Mouse (Mus musculus) heart, postnatal 10 days (tissue): ENCODE data around the gene Elavl2. TPM values are rescaled to one million over a fixed set of nuclear protein-coding genes. Genes with fewer than 3 reads are reported as not detected.

ENCODE experiments used
- DNase-seq, 2 experiments: peaks; one replicate each; pipeline ENCODE4 v3.0.0; 2021
- intact Hi-C: fragments of 180-260 bp; cut with DNase I; formaldehyde crosslinking; loops from one replicate; pipeline ENCODE4 v1.15.1; 2025
- microRNA-seq, 2 experiments: library from miRNA; unstranded; fragments of <30 nt; microRNA quantifications; one replicate each; pipeline ENCODE4 v1.2.0; 2022
- total RNA-seq, 2 experiments: library from RNA; stranded (reverse); gene quantifications; 2 replicates each; pipeline ENCODE4 v1.2.3; 2021

Gene Elavl2
- total RNA-seq, 2 experiments from 2014 or later: 1.2 to 2.9 TPM

GRCm38 (mm10) chr4:91228341-91228740 is 172.2 kb downstream of the Elavl2 start:
- intact Hi-C loops: no loop called here
- DNase-seq: no peak

GRCm38 (mm10) chr4:91223811-91224210 is 176.8 kb downstream of the Elavl2 start:
- intact Hi-C loops: no loop called here

GRCm38 (mm10) chr4:91219322-91219721 is 181.3 kb downstream of the Elavl2 start:
- intact Hi-C loops: no loop called here
- DNase-seq: no peak

More at GRCm38 (mm10) chr4:91223811-91224210, 176.8 kb downstream of the Elavl2 start:
- no peak for DNase-seq

GRCm38 (mm10) chr4:91213917-91214316 is 186.7 kb downstream of the Elavl2 start:
- intact Hi-C loops: no loop called here
- peak in 1 of 2 experiments; percentile 1 for DNase-seq

- DNase-seq: peak in 1 of 2 experiments; percentile 1
- intact Hi-C loops: no loop called here
Observed at GRCm38 (mm10) chr4:91208415-91209292, 191.9 kb downstream of the Elavl2 start.

Small RNA genes within 50 kb of the gene (microRNA-seq; reads per million reads assigned to microRNA genes)
- gene Mir6402: 0 reads per million in 2 experiments
